Mouse (Mus musculus) kidney, embryonic 16.5 days (tissue): Measurements from ENCODE around the gene Kcne1l. TPM values are rescaled to one million over a fixed set of nuclear protein-coding genes. Genes with fewer than 3 reads are reported as not detected.
A peak's percentile ranks its signal among the peaks of the same experiment; 100 is the strongest.

ENCODE experiments used
- ATAC-seq: fragments of 200-750 bp; cut with Nextera tagmentation; 2 replicates; pipeline ENCODE4 v1.8.0; 2017; ENCODE audit warnings: moderate TSS enrichment; ENCODE audit not compliant: low FRiP score, low TSS enrichment
- H3K27ac ChIP-seq: fragments of 300-500 bp; sonication (generic); 2 replicates; pipeline ENCODE4 v1.5.1; 2014; ENCODE audit warnings: low read length
- H3K27me3 ChIP-seq: fragments of 300-500 bp; sonication (generic); 2 replicates; pipeline ENCODE4 v1.6.1; 2014; ENCODE audit warnings: low read length, control low read depth, mixed read lengths; ENCODE audit not compliant: insufficient read depth
- H3K36me3 ChIP-seq: fragments of 300-500 bp; sonication (generic); 2 replicates; pipeline ENCODE4 v1.6.1; 2014; ENCODE audit warnings: low read length, control low read depth, mixed read lengths; ENCODE audit not compliant: insufficient read depth
- H3K4me1 ChIP-seq: fragments of 300-500 bp; sonication (generic); 2 replicates; pipeline ENCODE4 v1.6.1; 2014; ENCODE audit warnings: low read length, control low read depth, mixed read lengths; ENCODE audit not compliant: insufficient read depth
- H3K4me2 ChIP-seq: fragments of 300-500 bp; sonication (generic); replicated peaks from 2 replicates; pipeline ENCODE4 v1.6.1; 2014; ENCODE audit warnings: low read depth, low read length
- H3K4me3 ChIP-seq: fragments of 300-500 bp; sonication (generic); 2 replicates; pipeline ENCODE4 v1.5.1; 2014; ENCODE audit warnings: mild to moderate bottlenecking, low read length
- H3K9ac ChIP-seq: fragments of 300-500 bp; sonication (generic); replicated peaks from 2 replicates; pipeline ENCODE4 v1.6.1; 2014; ENCODE audit warnings: low read length
- H3K9me3 ChIP-seq: fragments of 300-500 bp; sonication (generic); 2 replicates; pipeline ENCODE4 v1.6.1; 2016; ENCODE audit warnings: low read length, control low read depth
- WGBS: fragments of 180-500 bp; shearing (Covaris S2); extraction: QIAGEN DNeasy Blood & Tissue Kit; methylation state at CpG from one replicate; pipeline ENCODE4 v1.1.7; 2014; 5-methylcytosine and 5-hydroxymethylcytosine counted together
- polyA plus RNA-seq: library from polyadenylated mRNA; unstranded; fragments of >200 nt; fragmentation: Nextera tagmentation; extraction: Ambion mirVana; gene quantifications from 2 replicates; pipeline ENCODE4 v1.2.1, GENCODE M21; 2015

The Kcne1l gene
- polyA plus RNA-seq, 1 experiment from 2014 or later: 21.6 TPM

- ATAC-seq: no peak
- Histone ChIP-seq H3K4me1 (peaks cover 2% of the 10 kb centered on the region; the same call in 1 of the 2 replicates), H3K4me2 (no peak overlapping the region), H3K27me3 (peaks cover 32% of the 10 kb centered on the region), H3K36me3 (no peaks in the 10 kb centered on the region), H3K9ac (no peak overlapping the region), H3K27ac (no peak overlapping the region), H3K9me3 (no peaks in the 10 kb centered on the region), H3K4me3 (no peak overlapping the region)
Measured at GRCm38 (mm10) chrX:142304592-142304991, 1.5 kb downstream of the Kcne1l start.

GRCm38 (mm10) chrX:142303456-142303855 is 2.6 kb downstream of the Kcne1l start:
- Histone ChIP-seq H3K9ac (no peak overlapping the region), H3K4me1 (peaks cover 2% of the 10 kb centered on the region; the same call in 1 of the 2 replicates), H3K36me3 (no peaks in the 10 kb centered on the region), H3K4me3 (no peak overlapping the region), H3K9me3 (no peaks in the 10 kb centered on the region), H3K27ac (no peak overlapping the region), H3K4me2 (no peak overlapping the region), H3K27me3 (peaks cover 24% of the 10 kb centered on the region)
- WGBS: 40% methylated on average over 2 of the region's 2 CpGs
- no peak for ATAC-seq

GRCm38 (mm10) chrX:142285905-142286304 is 20.2 kb downstream of the Kcne1l start:
- Histone ChIP-seq H3K36me3 (no peaks in the 10 kb centered on the region), H3K27me3 (peaks cover 12% of the 10 kb centered on the region; the same call in 1 of the 2 replicates), H3K9ac (no peak overlapping the region), H3K4me2 (no peak overlapping the region), H3K4me1 (no peaks in the 10 kb centered on the region), H3K27ac (no peak overlapping the region), H3K9me3 (no peaks in the 10 kb centered on the region), H3K4me3 (no peak overlapping the region)
- ATAC-seq: peak; percentile 46; the same call in 1 of the 2 replicates
- 34% methylated on average over 5 of the region's 5 CpGs for WGBS

- no peaks in the 10 kb centered on the region for H3K4me1 ChIP-seq
- WGBS: 41% methylated on average over 3 of the region's 3 CpGs
- H3K4me3 ChIP-seq: no peak overlapping the region
- H3K27me3 ChIP-seq: peaks cover 18% of the 10 kb centered on the region
- no peaks in the 10 kb centered on the region for H3K36me3 ChIP-seq
- no peaks in the 10 kb centered on the region for H3K9me3 ChIP-seq
- ATAC-seq: no peak
- H3K4me2 ChIP-seq: no peak overlapping the region
- no peak overlapping the region for H3K9ac ChIP-seq
- no peak overlapping the region for H3K27ac ChIP-seq
Measured at GRCm38 (mm10) chrX:142276573-142276972, 29.5 kb downstream of the Kcne1l start.

- Histone ChIP-seq H3K4me2 (no peak overlapping the region), H3K9me3 (no peaks in the 10 kb centered on the region), H3K4me3 (no peak overlapping the region), H3K27ac (no peak overlapping the region), H3K27me3 (peaks cover 20% of the 10 kb centered on the region), H3K36me3 (no peaks in the 10 kb centered on the region), H3K9ac (no peak overlapping the region), H3K4me1 (no peaks in the 10 kb centered on the region)
- WGBS: 56% methylated on average over 3 of the region's 3 CpGs
- ATAC-seq: no peak
Measured at GRCm38 (mm10) chrX:142276031-142276430, 30.1 kb downstream of the Kcne1l start.

Other genes starting within 250 kb of the Kcne1l start
- not detected in 2 replicates for gene Gucy2f, start 109.4 kb downstream of the Kcne1l start, polyA plus RNA-seq
- gene Nxt2, start 79.5 kb downstream of the Kcne1l start, polyA plus RNA-seq: 24.4 and 26.7 TPM in 2 replicates
- gene Acsl4, start 84.2 kb upstream of the Kcne1l start, polyA plus RNA-seq: 21.6 and 22.4 TPM in 2 replicates